In genomic region chr10:108506917-108507316, GRCm38 (mm10) we compare ENCODE assay signal across 16 mouse cellular contexts.
"Had no signal": no experiment of that assay in that cellular context is flagged by ENCODE, and none has a peak within 500 bp of the region (broad histone marks: within the 10 kb centered on the region; RNA-seq: fewer than 3 reads in every experiment).

No protein-coding gene starts in this region.

- H3K4me3 ChIP-seq: neural tube, embryonic 13.5 days; neural tube, embryonic 15.5 days; stomach, embryonic 15.5 days had no signal

- H3K9me3 ChIP-seq: neural tube, embryonic 13.5 days; neural tube, embryonic 15.5 days; stomach, embryonic 15.5 days had no signal

- H3K27me3 ChIP-seq: neural tube, embryonic 13.5 days; neural tube, embryonic 15.5 days; stomach, embryonic 15.5 days had no signal

- H3K36me3 ChIP-seq: neural tube, embryonic 13.5 days; neural tube, embryonic 15.5 days; stomach, embryonic 15.5 days had no signal

- H3K27ac ChIP-seq: neural tube, embryonic 13.5 days; neural tube, embryonic 15.5 days; stomach, embryonic 15.5 days; stomach, postnatal 0 days had no signal

- DNase-seq: retina, postnatal 1 day; right cerebral cortex, adult 18-20 months; right cerebral cortex, postnatal 14 days; right cerebral cortex, postnatal 25 days; right cerebral cortex, postnatal 4 days; spleen, adult 18-20 months; thymus, adult 18-20 months; thymus, adult 2 months; thymus, postnatal 14 days; thymus, postnatal 25 days; thymus, postnatal 36 days; thymus, postnatal 4 days had no signal
